Mouse (Mus musculus) frontal cortex, adult 2 months (tissue): Measurements from ENCODE around the gene Hbp1. TPM values are rescaled to one million over a fixed set of nuclear protein-coding genes. Genes with fewer than 3 reads are reported as not detected.

Source experiments
- DNase-seq, 2 experiments: peaks; one replicate each; pipeline ENCODE4 v3.0.0; 2022; ENCODE audit warnings: low spot score in 1 of 2; ENCODE audit errors: extremely low spot score in 1 of 2
- polyA plus RNA-seq: library from polyadenylated mRNA; depleted of rRNA; stranded (reverse); fragments of >200 nt; gene quantifications from 2 replicates; pipeline ENCODE4 v1.2.3, GENCODE M21; 2012

The Hbp1 gene
- polyA plus RNA-seq, 1 experiment: 43.3 TPM

- DNase-seq: no peak
Measured at GRCm38 (mm10) chr12:31955843-31956242, 5.5 kb upstream of the Hbp1 start.

GRCm38 (mm10) chr12:31950659-31951031, 310 bp upstream of the Hbp1 start:
- DNase-seq: no peak

- peak; percentile 69 to 92 for DNase-seq
Measured at GRCm38 (mm10) chr12:31949193-31949741, 1.1 kb downstream of the Hbp1 start.

- DNase-seq: no peak
Measured at GRCm38 (mm10) chr12:31948101-31949000, 2.0 kb downstream of the Hbp1 start.

- DNase-seq: no peak
Measured at GRCm38 (mm10) chr12:31947476-31947875, 2.9 kb downstream of the Hbp1 start.

GRCm38 (mm10) chr12:31944405-31944804, 5.9 kb downstream of the Hbp1 start:
- no peak for DNase-seq

GRCm38 (mm10) chr12:31943020-31943654, 7.2 kb downstream of the Hbp1 start:
- DNase-seq: no peak

DNA sequence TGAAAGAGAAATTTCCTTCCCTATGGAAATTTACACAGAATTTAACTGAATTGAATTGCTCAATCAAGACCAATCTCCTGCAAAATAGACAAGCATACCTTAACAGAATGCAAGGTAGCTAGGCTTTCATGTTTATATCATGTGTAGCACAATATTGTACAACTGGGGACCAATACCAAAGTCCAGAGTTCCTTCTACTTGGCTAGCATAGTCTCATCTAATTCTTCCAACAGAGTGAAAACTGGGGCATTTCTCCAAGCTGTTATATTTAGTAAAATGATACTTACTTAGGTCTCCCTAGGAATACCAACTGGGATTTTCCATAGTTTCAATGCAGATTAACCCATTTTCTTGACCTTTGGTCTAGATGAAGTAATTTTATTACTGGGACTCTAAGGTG, 11.3 kb downstream of the Hbp1 start:
- no peak for DNase-seq

DNA sequence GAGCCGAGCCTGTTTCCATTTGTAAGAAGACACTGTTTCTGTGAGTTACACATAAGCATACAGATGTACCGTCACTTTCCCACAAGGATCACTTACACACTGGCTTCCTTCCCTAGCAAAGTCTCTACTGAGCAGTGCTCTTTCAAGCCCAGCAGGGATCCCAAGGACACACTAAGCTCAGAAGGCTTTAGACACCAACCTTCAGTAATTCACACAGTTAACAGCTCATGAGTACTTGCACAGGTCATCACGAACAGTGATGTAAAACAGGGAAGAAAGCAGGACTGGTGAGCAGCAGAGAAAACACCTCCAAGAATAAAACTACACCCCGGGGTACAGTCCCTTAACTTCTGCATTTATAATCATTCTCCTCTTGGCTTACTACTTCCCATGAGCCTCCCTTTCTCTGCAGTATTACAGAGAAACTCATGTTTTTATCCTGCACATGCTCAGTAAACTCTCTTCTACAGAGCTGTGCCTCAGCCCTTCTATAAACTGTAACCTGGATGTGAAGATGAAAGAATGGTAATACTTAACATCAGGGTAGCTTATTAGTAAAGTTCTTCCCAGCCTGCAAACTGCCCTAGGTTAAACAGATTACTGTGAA, 11.8 kb downstream of the Hbp1 start:
- no peak for DNase-seq

DNA sequence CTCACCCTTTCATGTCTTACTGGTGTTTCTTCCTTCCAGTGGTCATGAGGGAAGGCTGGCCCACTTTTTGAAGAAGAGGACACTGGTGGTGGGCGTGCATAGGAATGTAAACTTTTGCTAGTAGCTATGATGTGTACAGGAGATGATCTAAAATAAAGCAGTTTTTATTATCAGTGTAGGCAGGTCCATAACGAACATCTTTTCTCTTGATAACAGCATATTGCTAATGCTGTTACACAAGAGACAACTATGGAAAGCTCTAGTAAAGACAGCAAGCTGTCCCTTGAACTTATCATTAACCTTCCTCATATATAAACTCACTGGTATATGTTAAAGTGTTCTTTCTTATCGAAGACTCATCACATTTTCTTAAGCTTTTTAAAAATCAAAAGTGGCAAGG, 12.7 kb downstream of the Hbp1 start:
- no peak for DNase-seq

DNA sequence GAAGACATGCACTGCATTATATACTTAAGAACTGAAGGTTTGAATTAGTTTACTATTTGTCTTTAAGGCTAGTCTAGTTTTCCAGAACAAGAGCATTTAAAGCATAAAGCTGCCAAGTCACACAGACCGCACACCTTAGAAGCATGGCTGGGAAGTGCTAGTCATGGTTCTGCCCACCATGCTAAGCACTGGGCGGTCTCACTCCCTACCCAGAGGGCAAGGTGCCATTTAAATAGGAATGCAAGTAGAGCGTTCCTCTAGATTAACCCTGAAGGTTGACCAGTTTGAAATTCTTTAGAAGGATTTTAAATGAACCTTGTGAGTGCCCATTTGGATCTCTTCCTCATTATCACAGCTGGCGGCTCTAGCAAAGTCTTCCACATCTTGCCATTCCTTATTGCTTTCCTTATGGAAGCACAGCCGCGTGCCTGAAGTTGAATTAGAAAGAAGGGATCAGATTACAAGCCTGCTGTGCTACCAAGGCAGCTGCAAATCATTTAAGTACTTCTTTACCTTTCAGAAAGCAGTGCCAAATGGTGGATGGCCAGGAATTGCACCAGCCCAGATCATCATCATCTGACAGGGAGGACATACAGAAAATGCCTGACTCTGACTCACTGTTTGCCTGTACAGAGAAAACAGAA, 13.6 kb downstream of the Hbp1 start:
- DNase-seq: no peak

DNA sequence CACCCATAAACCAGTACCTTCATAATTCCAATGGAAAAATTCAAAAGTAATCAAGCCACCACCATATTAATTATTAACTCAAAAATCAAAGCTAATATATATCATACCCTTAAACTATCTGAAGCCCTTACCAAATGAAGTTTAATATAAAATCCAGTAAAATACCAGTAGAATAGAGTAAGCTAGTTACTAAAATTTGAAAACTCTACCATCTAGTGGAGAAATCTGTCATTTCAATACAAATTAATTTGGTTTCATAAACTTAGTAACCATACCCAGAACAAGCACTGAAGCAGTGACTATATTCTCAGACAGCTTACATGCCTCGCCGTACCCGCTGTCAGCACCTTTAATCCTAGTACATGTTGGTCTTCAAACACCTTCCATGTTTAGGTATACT, 18.5 kb downstream of the Hbp1 start:
- DNase-seq: no peak

DNA sequence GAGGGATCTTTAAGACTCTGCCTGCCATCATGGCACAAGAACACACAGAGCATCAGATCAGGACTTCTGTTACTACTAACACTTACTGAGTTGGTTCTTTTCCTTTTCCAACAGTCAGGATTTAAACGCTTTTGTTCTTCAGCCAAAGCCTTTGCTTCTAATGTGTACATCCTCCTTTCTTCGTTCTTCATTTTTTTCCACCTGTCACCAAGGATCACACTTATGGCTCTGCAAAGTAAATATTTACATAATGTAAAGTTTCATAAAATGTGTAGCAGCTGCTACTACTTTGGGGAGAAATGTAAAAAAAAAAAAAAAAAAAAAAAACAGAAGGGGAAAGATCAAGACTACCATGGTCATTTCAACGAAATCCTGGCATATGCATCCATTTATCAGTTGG, 21.8 kb downstream of the Hbp1 start:
- no peak for DNase-seq

GRCm38 (mm10) chr12:31926661-31927061, 23.7 kb downstream of the Hbp1 start:
- peak in 1 of 2 experiments; percentile 79 for DNase-seq

DNA sequence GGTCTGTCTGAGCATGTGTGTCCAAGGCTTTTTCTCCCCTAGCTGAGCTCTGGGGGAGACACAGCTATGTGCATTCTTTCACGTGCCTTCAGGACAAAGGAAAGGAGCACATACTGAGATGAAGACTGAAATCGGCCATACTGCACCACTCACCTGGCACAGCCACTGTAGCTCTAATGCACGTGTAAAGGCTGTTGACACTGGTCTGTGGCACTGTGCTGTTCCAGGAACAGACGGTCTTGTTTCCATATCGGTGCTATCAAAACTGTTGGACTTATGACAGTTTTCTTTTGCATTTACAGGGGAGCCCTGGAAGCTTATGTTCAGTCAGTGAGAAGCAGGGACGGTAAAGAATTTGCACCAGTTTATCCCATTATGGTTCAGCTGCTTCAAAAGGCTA, 25.0 kb downstream of the Hbp1 start:
- no peak for DNase-seq

- DNase-seq: no peak
Measured at GRCm38 (mm10) chr12:31924135-31924534, 26.2 kb downstream of the Hbp1 start.

DNA sequence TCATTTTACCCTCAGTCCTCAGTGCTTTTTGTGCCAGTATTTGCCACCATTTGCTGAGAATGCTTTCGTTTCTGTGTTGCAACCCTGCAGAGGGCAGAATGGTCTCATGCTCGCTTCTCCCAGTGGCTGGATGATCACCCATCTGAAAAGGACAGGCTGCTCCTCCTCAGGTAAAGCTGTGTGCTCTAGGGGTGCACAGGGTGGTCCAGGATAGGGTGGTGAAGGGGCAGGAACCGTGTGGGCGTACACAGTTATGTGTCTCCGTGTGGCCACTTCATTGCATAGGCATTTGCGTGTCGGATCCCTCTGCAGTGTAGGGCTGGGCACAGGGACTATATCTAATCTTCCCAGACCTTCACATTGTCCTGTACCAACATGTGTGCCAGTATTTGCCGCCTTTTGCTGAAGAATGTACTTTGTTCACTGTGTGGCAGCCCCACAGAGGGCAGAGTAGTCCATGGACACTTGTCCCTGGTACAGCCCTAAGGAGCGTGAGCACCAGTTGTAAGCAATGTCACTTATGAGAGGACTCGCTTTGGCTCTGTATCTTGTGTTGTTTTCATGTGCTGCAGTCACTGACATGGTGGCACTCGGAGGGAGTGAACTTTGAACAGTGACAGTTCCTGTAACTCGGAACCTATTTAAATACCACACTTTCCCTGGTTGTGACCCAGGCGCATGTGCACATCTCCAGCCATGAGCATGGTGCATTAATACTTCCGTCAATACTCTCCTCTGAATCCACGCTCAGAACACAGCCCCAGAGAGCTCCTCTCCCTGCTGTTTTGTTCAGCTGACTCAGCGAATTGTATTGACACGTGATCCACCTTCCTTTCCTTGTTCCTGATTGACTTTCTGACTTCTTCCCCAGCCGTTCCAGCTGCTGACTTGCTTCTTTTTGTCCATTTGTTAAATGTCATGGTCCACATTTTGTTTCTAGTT, 29.6 kb downstream of the Hbp1 start:
- no peak for DNase-seq

DNA sequence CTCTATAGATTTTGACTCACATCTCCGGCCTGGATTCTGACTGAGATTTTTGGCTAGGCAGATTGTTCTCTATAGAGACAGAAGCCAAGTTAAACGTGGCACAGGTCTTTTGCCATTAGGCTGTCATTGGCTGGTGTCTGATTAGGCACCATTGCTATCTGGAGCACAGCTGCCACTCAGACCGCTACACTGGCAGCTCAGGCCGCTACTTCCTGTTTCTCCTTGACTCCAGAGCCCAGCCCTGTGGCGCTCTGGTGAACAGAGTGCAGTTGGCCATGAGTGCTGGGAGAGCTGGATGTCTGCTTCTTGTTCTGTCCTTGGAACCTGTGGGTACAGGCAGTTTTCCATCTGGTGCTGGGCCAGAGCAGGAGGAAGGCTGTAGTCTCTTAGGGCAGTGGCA, 33.1 kb downstream of the Hbp1 start:
- DNase-seq: no peak

DNA sequence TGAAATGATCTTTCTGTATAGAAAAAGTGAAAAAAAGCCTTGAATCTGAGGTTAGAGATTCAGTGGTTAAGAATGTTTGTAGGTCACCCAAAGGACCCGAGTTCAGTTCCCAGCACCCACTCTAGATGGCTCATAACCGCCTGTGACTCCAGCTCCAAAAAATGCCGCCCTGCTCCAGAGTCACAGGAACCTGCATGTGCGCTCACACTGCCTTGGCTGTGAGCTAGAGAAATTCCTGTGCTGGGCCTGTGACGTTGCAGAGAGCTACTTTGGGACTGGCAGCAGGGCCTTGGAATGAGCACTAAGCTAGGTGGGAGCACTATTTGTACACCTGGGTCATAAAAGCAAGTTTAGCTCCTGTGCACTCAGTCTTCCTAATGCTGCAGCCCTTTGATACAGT, 33.6 kb downstream of the Hbp1 start:
- no peak for DNase-seq

GRCm38 (mm10) chr12:31913614-31914013, 36.7 kb downstream of the Hbp1 start:
- DNase-seq: no peak
